Mouse (Mus musculus): Measurements from ENCODE around the gene Cln6. TPM values are rescaled to one million over a fixed set of nuclear protein-coding genes. Genes with fewer than 3 reads are reported as not detected.
"Not testable (repeated sequence)": the region's sequence is repeated elsewhere in the genome, so short reads cannot be mapped to it uniquely, and the experiment has no call there.

Gene Cln6
- polyA plus RNA-seq, 1 experiment from 2014 or later = 15.2 TPM

- Histone ChIP-seq H3K36me3 (no peaks in the 10 kb centered on the region), H3K4me3 (no peak overlapping the region), H3K9me3 (replicated peaks) (no peaks in the 10 kb centered on the region), H3K27ac (no peak overlapping the region), H3K9ac (no peak overlapping the region), H3K4me2 (no peak overlapping the region), H3K27me3 (replicated peaks) (no peaks in the 10 kb centered on the region), H3K4me1 (peaks cover 12% of the 10 kb centered on the region)
- WGBS (ENCODE audit: insufficient replicate concordance) = 57% methylated on average over 8 of the region's 8 CpGs
- ATAC-seq = no peak
Measured at GRCm38 (mm10) chr9:62858266-62859019, 19.9 kb downstream of the Cln6 start.

GRCm38 (mm10) chr9:62860102-62860501 lies 21.5 kb downstream of the Cln6 start:
- not testable (repeated sequence) for H3K9me3 ChIP-seq (replicated peaks); H3K9ac ChIP-seq; ATAC-seq; H3K4me3 ChIP-seq; H3K27me3 ChIP-seq (replicated peaks); H3K36me3 ChIP-seq; H3K27ac ChIP-seq; H3K4me2 ChIP-seq
- WGBS (ENCODE audit: insufficient replicate concordance) = 39% methylated on average over 7 of the region's 7 CpGs
- H3K4me1 ChIP-seq = peaks cover 12% of the 10 kb centered on the region

GRCm38 (mm10) chr9:62860866-62861265 lies 22.3 kb downstream of the Cln6 start:
- H3K4me2 ChIP-seq = no peak overlapping the region
- 58% methylated on average over 4 of the region's 4 CpGs for WGBS (ENCODE audit: insufficient replicate concordance)
- no peaks in the 10 kb centered on the region for H3K9me3 ChIP-seq (replicated peaks)
- no peak for ATAC-seq
- no peak overlapping the region for H3K27ac ChIP-seq
- H3K27me3 ChIP-seq (replicated peaks) = no peaks in the 10 kb centered on the region
- no peak overlapping the region for H3K4me3 ChIP-seq
- H3K4me1 ChIP-seq = peaks cover 12% of the 10 kb centered on the region
- no peaks in the 10 kb centered on the region for H3K36me3 ChIP-seq
- no peak overlapping the region for H3K9ac ChIP-seq

GRCm38 (mm10) chr9:62869236-62869635 lies 30.7 kb downstream of the Cln6 start:
- H3K9ac ChIP-seq; H3K36me3 ChIP-seq; H3K27ac ChIP-seq; H3K4me1 ChIP-seq; H3K27me3 ChIP-seq (replicated peaks); ATAC-seq; H3K4me3 ChIP-seq; H3K9me3 ChIP-seq (replicated peaks); H3K4me2 ChIP-seq: not testable (repeated sequence)
- 63% methylated on average over 4 of the region's 4 CpGs for WGBS (ENCODE audit: insufficient replicate concordance)

GRCm38 (mm10) chr9:62870728-62871127 lies 32.1 kb downstream of the Cln6 start:
- H3K4me2 ChIP-seq = no peak overlapping the region
- no peak overlapping the region for H3K4me3 ChIP-seq
- no peaks in the 10 kb centered on the region for H3K9me3 ChIP-seq (replicated peaks)
- H3K27me3 ChIP-seq (replicated peaks) = no peaks in the 10 kb centered on the region
- peaks cover 2% of the 10 kb centered on the region for H3K4me1 ChIP-seq
- H3K9ac ChIP-seq = no peak overlapping the region
- no peak for ATAC-seq
- H3K27ac ChIP-seq = no peak overlapping the region
- H3K36me3 ChIP-seq = no peaks in the 10 kb centered on the region

- H3K36me3 ChIP-seq = peaks cover 24% of the 10 kb centered on the region
- no peaks in the 10 kb centered on the region for H3K9me3 ChIP-seq (replicated peaks)
- H3K27me3 ChIP-seq (replicated peaks) = no peaks in the 10 kb centered on the region
- no peak overlapping the region for H3K4me3 ChIP-seq
- H3K9ac ChIP-seq = no peak overlapping the region
- ATAC-seq = no peak
- H3K27ac ChIP-seq = no peak overlapping the region
- no peak overlapping the region for H3K4me2 ChIP-seq
- 58% methylated on average over 7 of the region's 7 CpGs for WGBS (ENCODE audit: insufficient replicate concordance)
- peaks cover 26% of the 10 kb centered on the region for H3K4me1 ChIP-seq
Measured at GRCm38 (mm10) chr9:62876966-62877616, 38.5 kb downstream of the Cln6 start.

GRCm38 (mm10) chr9:62877825-62878224 lies 39.2 kb downstream of the Cln6 start:
- no peaks in the 10 kb centered on the region for H3K27me3 ChIP-seq (replicated peaks)
- no peak overlapping the region for H3K27ac ChIP-seq
- no peak overlapping the region for H3K4me2 ChIP-seq
- H3K4me3 ChIP-seq = no peak overlapping the region
- no peaks in the 10 kb centered on the region for H3K9me3 ChIP-seq (replicated peaks)
- 77% methylated on average over 2 of the region's 2 CpGs for WGBS (ENCODE audit: insufficient replicate concordance)
- ATAC-seq = no peak
- no peak overlapping the region for H3K9ac ChIP-seq
- peaks cover 26% of the 10 kb centered on the region for H3K4me1 ChIP-seq
- peaks cover 30% of the 10 kb centered on the region for H3K36me3 ChIP-seq

- peaks cover 13% of the 10 kb centered on the region for H3K4me1 ChIP-seq
- H3K27ac ChIP-seq = no peak overlapping the region
- peaks cover 67% of the 10 kb centered on the region for H3K36me3 ChIP-seq
- H3K4me3 ChIP-seq = no peak overlapping the region
- H3K9ac ChIP-seq = no peak overlapping the region
- H3K9me3 ChIP-seq (replicated peaks) = no peaks in the 10 kb centered on the region
- ATAC-seq = no peak
- 85% methylated on average over 12 of the region's 12 CpGs for whole genome bisulfite sequencing (ENCODE audit: insufficient replicate concordance)
- no peak overlapping the region for H3K4me2 ChIP-seq
- H3K27me3 ChIP-seq (replicated peaks) = no peaks in the 10 kb centered on the region
Measured at GRCm38 (mm10) chr9:62881871-62882270, 43.3 kb downstream of the Cln6 start.

GRCm38 (mm10) chr9:62894486-62894885 lies 55.9 kb downstream of the Cln6 start:
- no peak for ATAC-seq
- Histone ChIP-seq H3K9ac (no peak overlapping the region), H3K27me3 (replicated peaks) (no peaks in the 10 kb centered on the region), H3K36me3 (peaks cover 70% of the 10 kb centered on the region), H3K27ac (no peak overlapping the region), H3K9me3 (replicated peaks) (no peaks in the 10 kb centered on the region), H3K4me1 (no peaks in the 10 kb centered on the region), H3K4me2 (no peak overlapping the region), H3K4me3 (no peak overlapping the region)
- WGBS (ENCODE audit: insufficient replicate concordance) = 65% methylated on average over 1 of the region's 1 CpGs

Other genes with a start within 250 kb of the Cln6 start
- gene Itga11, start 161.0 kb upstream of the Cln6 start, polyA plus RNA-seq (2016; fragmentation: Nextera tagmentation; extraction: Ambion mirVana) = 0.12 and 0.21 TPM in 2 replicates
- gene Fem1b, start 26.9 kb upstream of the Cln6 start, polyA plus RNA-seq (2016; fragmentation: Nextera tagmentation; extraction: Ambion mirVana) = 19.5 and 20.3 TPM in 2 replicates
- gene Calml4, start 19.3 kb downstream of the Cln6 start, polyA plus RNA-seq (2016; fragmentation: Nextera tagmentation; extraction: Ambion mirVana) = 1.2 and 2.7 TPM in 2 replicates
- gene Pias1, start 149.1 kb downstream of the Cln6 start, polyA plus RNA-seq (2016; fragmentation: Nextera tagmentation; extraction: Ambion mirVana) = 30.2 and 31.9 TPM in 2 replicates

All from liver, embryonic 12.5 days (tissue).